Mouse (Mus musculus): ENCODE results near the gene Gm47996. TPM values are rescaled to one million over a fixed set of nuclear protein-coding genes. Genes with fewer than 3 reads are reported as not detected.

Gene Gm47996
- not detected for polyA plus RNA-seq (2014; fragmentation: Illumina TruSeq; extraction: RNeasy Lipid Tissue Mini Kit (QIAGEN cat#74804); ENCODE audit: low read depth, low replicate concordance)

GRCm38 (mm10) chr1:151209824-151210355 lies at the start of gene Gm47996:
Gene Gm47996 (plus strand): TSS chr1:151210131.

GRCm38 (mm10) chr1:151182266-151182665 lies 27.7 kb upstream of the Gm47996 start, which contains the start of gene Gm47985:
Gene Gm47985 (plus strand): TSS chr1:151182537.

GRCm38 (mm10) chr1:151192075-151192474 lies 17.9 kb upstream of the Gm47996 start, which contains the start of gene Gm8947:
Gene Gm8947 (plus strand): TSS chr1:151192376.

GRCm38 (mm10) chr1:151198120-151198519 lies 11.8 kb upstream of the Gm47996 start, which contains the start of gene Gm47995:
Gene Gm47995 (plus strand): TSS chr1:151198448.

GRCm38 (mm10) chr1:151203818-151204217 lies 6.1 kb upstream of the Gm47996 start, which contains the start of gene 3110040M04Rik:
Gene 3110040M04Rik (plus strand): TSS chr1:151204121.

Other genes with a start within 250 kb of the Gm47996 start
- gene Hmcn1, start 216.7 kb upstream of the Gm47996 start, polyA plus RNA-seq (2014; fragmentation: Illumina TruSeq; extraction: RNeasy Lipid Tissue Mini Kit (QIAGEN cat#74804); ENCODE audit: low read depth, low replicate concordance): 17.2 TPM
- gene Gm47985, start 27.6 kb upstream of the Gm47996 start, polyA plus RNA-seq (2014; fragmentation: Illumina TruSeq; extraction: RNeasy Lipid Tissue Mini Kit (QIAGEN cat#74804); ENCODE audit: low read depth, low replicate concordance): 2.0 TPM
- not detected for gene Gm8947, start 17.8 kb upstream of the Gm47996 start, polyA plus RNA-seq (2014; fragmentation: Illumina TruSeq; extraction: RNeasy Lipid Tissue Mini Kit (QIAGEN cat#74804); ENCODE audit: low read depth, low replicate concordance)
- gene Gm47995, start 11.7 kb upstream of the Gm47996 start, polyA plus RNA-seq (2014; fragmentation: Illumina TruSeq; extraction: RNeasy Lipid Tissue Mini Kit (QIAGEN cat#74804); ENCODE audit: low read depth, low replicate concordance): not detected
- not detected for gene 3110040M04Rik, start 6.0 kb upstream of the Gm47996 start, polyA plus RNA-seq (2014; fragmentation: Illumina TruSeq; extraction: RNeasy Lipid Tissue Mini Kit (QIAGEN cat#74804); ENCODE audit: low read depth, low replicate concordance)
- 1,195 TPM for gene Ivns1abp, start 134.3 kb downstream of the Gm47996 start, polyA plus RNA-seq (2014; fragmentation: Illumina TruSeq; extraction: RNeasy Lipid Tissue Mini Kit (QIAGEN cat#74804); ENCODE audit: low read depth, low replicate concordance)
- 5.2 TPM for gene Swt1, start 218.3 kb downstream of the Gm47996 start, polyA plus RNA-seq (2014; fragmentation: Illumina TruSeq; extraction: RNeasy Lipid Tissue Mini Kit (QIAGEN cat#74804); ENCODE audit: low read depth, low replicate concordance)
- 24.7 TPM for gene Trmt1l, start 218.4 kb downstream of the Gm47996 start, polyA plus RNA-seq (2014; fragmentation: Illumina TruSeq; extraction: RNeasy Lipid Tissue Mini Kit (QIAGEN cat#74804); ENCODE audit: low read depth, low replicate concordance)